Mouse (Mus musculus) common myeloid progenitor, adult 5-6 weeks (primary cell): ENCODE measurements at regions not wholly inside any gene's neighbourhood (a gene's known extent, or its start where the extent isn't known, plus 50 kb on each side); places are given as distances from the start of the nearest gene placed in this dataset.

Experiments used
- ATAC-seq: replicated peaks from 2 replicates; pipeline ENCODE4 v1.8.0; 2016; ENCODE audit warnings: low read depth, mild to moderate bottlenecking, moderate TSS enrichment, inconsistent platforms; ENCODE audit not compliant: poor library complexity, severe bottlenecking

GRCm38 (mm10) chr15:33824826-33825225 lies 532.8 kb downstream of the 9430069I07Rik start:
- no peak for ATAC-seq

- ATAC-seq, result no peak
These were observed 576.7 kb downstream of the 9430069I07Rik start for GRCm38 (mm10) chr15:33780960-33781359.

GRCm38 (mm10) chr15:33759496-33759895 lies 598.2 kb downstream of the 9430069I07Rik start:
- ATAC-seq, result no peak

- ATAC-seq, result no peak
These were observed 598.9 kb downstream of the 9430069I07Rik start for GRCm38 (mm10) chr15:33758771-33759170.
